Mouse (Mus musculus) limb, embryonic 10.5 days (tissue): ENCODE measurements around the gene Coq6. TPM values are rescaled to one million over a fixed set of nuclear protein-coding genes. Genes with fewer than 3 reads are reported as not detected.
A peak's percentile ranks its signal among the peaks of the same experiment; 100 is the strongest.
"Not testable (repeated sequence)": the region's sequence is repeated elsewhere in the genome, so short reads cannot be mapped to it uniquely, and the experiment has no call there.

Experiments
- DNase-seq: peaks from one replicate; pipeline ENCODE4 v3.0.0-alpha.2; 2017; ENCODE audit warnings: low spot score
- H3K27ac ChIP-seq: fragments of 300-500 bp; sonication (generic); 2 replicates; pipeline ENCODE4 v1.5.1; 2016; ENCODE audit warnings: mild to moderate bottlenecking
- H3K27me3 ChIP-seq: fragments of 300-500 bp; sonication (generic); 2 replicates; pipeline ENCODE4 v1.6.1; 2016; ENCODE audit warnings: low read depth, mild to moderate bottlenecking; ENCODE audit not compliant: poor library complexity, severe bottlenecking
- H3K36me3 ChIP-seq: fragments of 300-500 bp; sonication (generic); 2 replicates; pipeline ENCODE4 v1.6.1; 2016; ENCODE audit warnings: mild to moderate bottlenecking, moderate library complexity
- H3K4me1 ChIP-seq: fragments of 300-500 bp; sonication (generic); 2 replicates; pipeline ENCODE4 v1.6.1; 2016
- H3K4me3 ChIP-seq: fragments of 300-500 bp; sonication (generic); 2 replicates; pipeline ENCODE4 v1.5.1; 2016; ENCODE audit warnings: mild to moderate bottlenecking, moderate library complexity
- H3K9me3 ChIP-seq: fragments of 300-500 bp; sonication (generic); replicated peaks from 2 replicates; pipeline ENCODE4 v1.6.1; 2016; ENCODE audit warnings: mild to moderate bottlenecking
- WGBS: fragments of 180-500 bp; shearing (Covaris S2); methylation state at CpG from one replicate; pipeline ENCODE4 v1.1.7; 2016; 5-methylcytosine and 5-hydroxymethylcytosine counted together
- polyA plus RNA-seq: library from polyadenylated mRNA; unstranded; fragments of >200 nt; fragmentation: Nextera tagmentation; extraction: Ambion mirVana; gene quantifications from 2 replicates; pipeline ENCODE4 v1.2.1, GENCODE M21; 2016

Coq6 gene
- polyA plus RNA-seq: 47.0 and 49.4 TPM in 2 replicates

DNA sequence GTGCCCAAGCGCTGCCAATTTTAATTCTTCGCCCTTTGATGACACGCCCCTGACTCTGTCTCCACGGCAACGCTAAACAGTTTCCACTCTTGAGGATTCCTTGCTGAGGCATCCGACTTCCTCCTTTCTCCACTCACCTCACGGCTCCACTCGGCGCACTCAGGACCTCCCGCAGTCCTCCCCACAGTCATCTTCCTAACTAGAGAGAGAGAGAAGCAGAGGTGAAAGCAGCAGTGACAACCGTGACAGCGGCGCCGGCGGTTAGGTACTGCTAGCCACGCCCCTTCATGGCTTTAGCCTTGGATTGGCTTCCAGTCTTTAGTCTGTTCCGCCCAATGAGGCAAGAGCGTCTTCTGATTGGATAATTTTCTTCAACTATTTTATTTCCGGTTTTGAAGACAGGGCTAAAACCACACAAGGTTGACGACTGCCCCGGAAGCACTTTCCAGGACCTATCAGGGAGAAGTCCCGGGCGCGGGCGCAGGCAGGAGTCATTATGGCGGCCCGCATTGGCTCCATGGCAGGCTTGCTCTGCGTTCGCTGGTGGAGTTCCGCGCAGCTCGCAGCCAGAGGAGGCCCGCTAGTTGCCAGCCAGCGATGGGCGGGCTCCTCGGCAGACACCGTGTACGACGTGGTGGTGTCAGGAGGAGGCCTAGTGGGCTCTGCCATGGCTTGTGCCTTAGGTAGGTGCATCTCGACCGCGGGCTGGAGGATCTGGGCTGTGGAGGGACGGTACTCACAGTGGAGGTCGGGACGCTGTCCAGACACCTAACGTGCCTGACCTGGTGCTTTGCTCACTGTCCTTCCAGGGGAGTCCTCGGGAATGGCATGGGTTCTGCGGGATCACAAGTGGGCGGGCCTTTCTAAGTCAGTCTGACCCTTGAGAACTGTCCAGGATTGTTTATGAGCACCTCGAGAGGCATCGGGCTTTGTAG lies at the start of gene Coq6, which contains the start of gene Fam161b:
Gene Coq6, plus strand, starts transcription at position 103 of the 935 bp plus-strand sequence.
Gene Fam161b, minus strand, starts transcription at position 279 of the 935 bp plus-strand sequence.
- WGBS: 0% methylated on average over 51 of the region's 51 CpGs
- no peaks in the 10 kb centered on the region for H3K27me3 ChIP-seq
- no peaks in the 10 kb centered on the region for H3K9me3 ChIP-seq
- DNase-seq: peak; percentile 90
- H3K4me1 ChIP-seq: peaks cover 16% of the 10 kb centered on the region
- H3K36me3 ChIP-seq: peaks cover 1% of the 10 kb centered on the region
- peak within 1 kb of the TSS; percentile 84 for H3K4me3 ChIP-seq
- peak within 1 kb of the TSS; percentile 81 for H3K27ac ChIP-seq

- H3K4me1 ChIP-seq: peaks cover 21% of the 10 kb centered on the region
- DNase-seq: no peak
- no peaks in the 10 kb centered on the region for H3K9me3 ChIP-seq
- peak overlapping the region; percentile 92 for H3K27ac ChIP-seq
- 55% methylated on average over 7 of the region's 7 CpGs for WGBS
- H3K27me3 ChIP-seq: no peaks in the 10 kb centered on the region
- peaks cover 6% of the 10 kb centered on the region; the same call in 1 of the 2 replicates for H3K36me3 ChIP-seq
- peak overlapping the region; percentile 83 for H3K4me3 ChIP-seq
Observed at GRCm38 (mm10) chr12:84316006-84316405, 45.5 kb upstream of the Coq6 start.

GRCm38 (mm10) chr12:84316721-84317621 lies 44.5 kb upstream of the Coq6 start, which contains the start of gene Zfp410:
TSS of gene Zfp410 (plus strand) at chr12:84316852.
- peak; percentile 93 for DNase-seq
- H3K36me3 ChIP-seq: peaks cover 6% of the 10 kb centered on the region; the same call in 1 of the 2 replicates
- peak within 1 kb of the TSS; percentile 92 for H3K27ac ChIP-seq
- H3K27me3 ChIP-seq: no peaks in the 10 kb centered on the region
- under 1% methylated on average over 77 of the region's 77 CpGs for WGBS
- H3K9me3 ChIP-seq: no peaks in the 10 kb centered on the region
- H3K4me1 ChIP-seq: peaks cover 21% of the 10 kb centered on the region
- H3K4me3 ChIP-seq: peak within 1 kb of the TSS; percentile 83

- Histone ChIP-seq H3K27ac (no peak overlapping the region), H3K27me3 (no peaks in the 10 kb centered on the region), H3K4me3 (no peak overlapping the region), H3K4me1 (no peaks in the 10 kb centered on the region), H3K9me3 (no peaks in the 10 kb centered on the region), H3K36me3 (peaks cover 87% of the 10 kb centered on the region)
- DNase-seq: no peak
- 85% methylated on average over 4 of the region's 4 CpGs for WGBS
Observed at GRCm38 (mm10) chr12:84327111-84327512, 34.3 kb upstream of the Coq6 start.

GRCm38 (mm10) chr12:84336963-84337625 lies 24.4 kb upstream of the Coq6 start:
- Histone ChIP-seq H3K4me1 (no peaks in the 10 kb centered on the region), H3K36me3 (peaks cover 100% of the 10 kb centered on the region), H3K9me3 (no peaks in the 10 kb centered on the region), H3K4me3 (no peak overlapping the region), H3K27me3 (no peaks in the 10 kb centered on the region), H3K27ac (no peak overlapping the region)
- WGBS: 93% methylated on average over 11 of the region's 11 CpGs
- DNase-seq: no peak

GRCm38 (mm10) chr12:84347192-84347591 lies 14.3 kb upstream of the Coq6 start:
- no peak overlapping the region for H3K4me3 ChIP-seq
- no peaks in the 10 kb centered on the region for H3K9me3 ChIP-seq
- no peaks in the 10 kb centered on the region for H3K4me1 ChIP-seq
- no peak overlapping the region for H3K27ac ChIP-seq
- H3K36me3 ChIP-seq: peaks cover 58% of the 10 kb centered on the region
- 51% methylated on average over 2 of the region's 2 CpGs for WGBS
- H3K27me3 ChIP-seq: no peaks in the 10 kb centered on the region
- DNase-seq: peak; percentile 39

DNA sequence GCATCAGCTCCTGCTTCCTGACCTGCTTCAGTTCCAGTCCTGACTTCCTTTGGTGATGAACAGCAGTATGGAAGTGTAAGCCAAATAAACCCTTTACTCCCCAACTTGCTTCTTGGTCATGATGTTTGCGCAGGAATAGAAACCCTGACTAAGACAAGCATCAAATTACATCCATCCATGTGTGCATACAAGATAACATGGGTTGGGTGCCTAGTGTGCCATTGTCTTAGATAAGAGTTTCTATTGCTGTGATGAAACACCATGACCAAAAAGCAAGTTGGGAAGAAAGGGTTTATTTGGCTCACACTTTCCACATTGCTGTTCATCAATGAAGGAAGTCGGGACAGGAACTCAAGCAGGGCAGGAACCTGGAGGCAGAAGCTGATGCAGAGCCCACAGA lies 2.8 kb upstream of the Coq6 start:
- not testable (repeated sequence) for H3K4me3 ChIP-seq, DNase-seq, H3K9me3 ChIP-seq, H3K27ac ChIP-seq, H3K27me3 ChIP-seq
- Histone ChIP-seq H3K36me3 (peaks cover 12% of the 10 kb centered on the region; the same call in 1 of the 2 replicates), H3K4me1 (peaks cover 16% of the 10 kb centered on the region)
- WGBS: 82% methylated on average over 2 of the region's 2 CpGs

- DNase-seq: no peak
- H3K4me3 ChIP-seq: peak overlapping the region; percentile 84
- 53% methylated on average over 2 of the region's 2 CpGs for WGBS
Observed at GRCm38 (mm10) chr12:84362872-84363271, 1.4 kb downstream of the Coq6 start.

GRCm38 (mm10) chr12:84364291-84364690 lies 2.8 kb downstream of the Coq6 start:
- no peaks in the 10 kb centered on the region for H3K9me3 ChIP-seq
- H3K4me1 ChIP-seq: peaks cover 16% of the 10 kb centered on the region
- no peak for DNase-seq
- H3K27me3 ChIP-seq: no peaks in the 10 kb centered on the region
- peaks cover 24% of the 10 kb centered on the region for H3K36me3 ChIP-seq
- 84% methylated on average over 9 of the region's 9 CpGs for WGBS
- no peak overlapping the region for H3K27ac ChIP-seq
- H3K4me3 ChIP-seq: no peak overlapping the region

More at GRCm38 (mm10) chr12:84362872-84363271, 1.4 kb downstream of the Coq6 start:
- Histone ChIP-seq H3K9me3 (no peaks in the 10 kb centered on the region), H3K27me3 (no peaks in the 10 kb centered on the region), H3K27ac (no peak overlapping the region), H3K4me1 (peaks cover 16% of the 10 kb centered on the region), H3K36me3 (peaks cover 10% of the 10 kb centered on the region)

DNA sequence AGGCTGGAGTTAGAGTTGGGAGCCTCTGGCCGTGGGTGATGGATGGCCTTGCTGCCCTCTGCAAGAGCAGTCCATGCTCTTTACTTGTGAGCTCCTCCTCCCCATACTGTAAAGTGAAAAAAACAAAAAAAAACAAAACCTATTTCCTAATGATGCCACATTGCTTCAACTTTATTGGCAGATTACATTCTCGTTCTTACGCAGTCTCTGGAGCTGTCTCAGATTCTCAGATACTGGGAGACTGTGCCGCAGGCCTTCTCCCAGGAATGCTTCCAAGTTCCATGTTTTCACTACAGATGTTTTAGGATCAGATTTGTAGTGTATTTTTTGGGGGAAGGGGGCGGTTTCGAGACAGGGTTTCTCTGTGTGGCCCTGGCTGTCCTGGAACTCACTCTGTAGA lies 3.7 kb downstream of the Coq6 start:
- H3K36me3 ChIP-seq: peaks cover 33% of the 10 kb centered on the region
- peaks cover 16% of the 10 kb centered on the region for H3K4me1 ChIP-seq
- no peak for DNase-seq
- H3K27ac ChIP-seq: no peak overlapping the region
- no peaks in the 10 kb centered on the region for H3K27me3 ChIP-seq
- WGBS: 95% methylated on average over 6 of the region's 6 CpGs
- H3K4me3 ChIP-seq: no peak overlapping the region
- H3K9me3 ChIP-seq: no peaks in the 10 kb centered on the region

GRCm38 (mm10) chr12:84366971-84367370 lies 5.5 kb downstream of the Coq6 start:
- 60% methylated on average over 9 of the region's 9 CpGs for WGBS
- H3K27ac ChIP-seq: no peak overlapping the region
- no peak overlapping the region for H3K4me3 ChIP-seq
- H3K36me3 ChIP-seq: peaks cover 51% of the 10 kb centered on the region
- H3K27me3 ChIP-seq: no peaks in the 10 kb centered on the region
- no peaks in the 10 kb centered on the region for H3K9me3 ChIP-seq
- no peak for DNase-seq
- H3K4me1 ChIP-seq: peaks cover 12% of the 10 kb centered on the region

DNA sequence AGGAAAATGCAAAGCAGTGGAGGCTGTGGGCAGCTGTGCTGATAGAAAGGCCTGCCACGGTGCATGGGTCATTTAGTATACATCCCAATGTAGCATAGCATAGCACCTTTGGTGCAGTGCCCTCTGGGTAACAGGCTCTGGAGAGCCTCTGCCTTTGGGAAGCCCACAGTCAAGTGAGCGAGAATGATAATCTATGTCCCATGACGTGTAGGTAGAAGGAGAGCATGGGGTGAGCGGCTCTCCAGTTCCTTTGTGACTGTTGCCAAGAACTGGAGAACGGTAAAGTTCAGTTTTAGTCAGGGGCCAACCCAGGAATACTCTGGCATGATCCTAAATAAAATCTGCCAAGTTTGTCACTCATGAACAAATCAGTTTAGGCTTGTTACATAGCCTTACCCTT lies 10.2 kb downstream of the Coq6 start:
- 94% methylated on average over 5 of the region's 5 CpGs for WGBS
- Histone ChIP-seq H3K36me3 (peaks cover 83% of the 10 kb centered on the region), H3K27me3 (no peaks in the 10 kb centered on the region), H3K27ac (no peak overlapping the region), H3K4me3 (no peak overlapping the region), H3K9me3 (no peaks in the 10 kb centered on the region), H3K4me1 (no peaks in the 10 kb centered on the region)
- DNase-seq: no peak
